Mouse (Mus musculus) liver, embryonic 16.5 days (tissue): ENCODE results near the gene Unc119b. TPM values are rescaled to one million over a fixed set of nuclear protein-coding genes. Genes with fewer than 3 reads are reported as not detected.

Experiments
- ATAC-seq: fragments of 200-750 bp; cut with Nextera tagmentation; 2 replicates; pipeline ENCODE4 v1.8.0; 2017; ENCODE audit warnings: low read depth, mild to moderate bottlenecking, moderate number of reproducible peaks, moderate library complexity
- H3K27ac ChIP-seq: fragments of 300-500 bp; sonication (generic); 2 replicates; pipeline ENCODE4 v1.5.1; 2014; ENCODE audit warnings: mild to moderate bottlenecking, low read length
- H3K27me3 ChIP-seq: fragments of 300-500 bp; sonication (generic); 2 replicates; pipeline ENCODE4 v1.6.1; 2014; ENCODE audit warnings: low read depth, low read length, mixed read lengths; ENCODE audit not compliant: control insufficient read depth, insufficient read depth
- H3K36me3 ChIP-seq: fragments of 300-500 bp; sonication (generic); 2 replicates; pipeline ENCODE4 v1.6.1; 2014; ENCODE audit warnings: mild to moderate bottlenecking; ENCODE audit not compliant: control insufficient read depth, insufficient read depth
- H3K4me1 ChIP-seq: fragments of 300-500 bp; sonication (generic); 2 replicates; pipeline ENCODE4 v1.6.1; 2014; ENCODE audit warnings: low read depth, low read length, mixed read lengths; ENCODE audit not compliant: control insufficient read depth
- H3K4me2 ChIP-seq: fragments of 300-500 bp; sonication (generic); 2 replicates; pipeline ENCODE4 v1.6.1; 2014; ENCODE audit warnings: low read depth, low read length, mixed read lengths
- H3K4me3 ChIP-seq: fragments of 300-500 bp; sonication (generic); 2 replicates; pipeline ENCODE4 v1.5.1; 2014; ENCODE audit warnings: low read depth, mild to moderate bottlenecking, low read length
- H3K9ac ChIP-seq: fragments of 300-500 bp; sonication (generic); 2 replicates; pipeline ENCODE4 v1.6.1; 2014; ENCODE audit warnings: low read depth, low read length
- H3K9me3 ChIP-seq: fragments of 300-500 bp; sonication (generic); replicated peaks from 2 replicates; pipeline ENCODE4 v1.6.1; 2016; ENCODE audit warnings: low read length; ENCODE audit not compliant: control insufficient read depth
- WGBS: fragments of 180-500 bp; shearing (Covaris S2); extraction: QIAGEN DNeasy Blood & Tissue Kit; methylation state at CpG from one replicate; pipeline ENCODE4 v1.1.7; 2014; ENCODE audit not compliant: insufficient replicate concordance; 5-methylcytosine and 5-hydroxymethylcytosine counted together
- polyA plus RNA-seq: library from polyadenylated mRNA; unstranded; fragments of >200 nt; fragmentation: Nextera tagmentation; extraction: Ambion mirVana; gene quantifications from 2 replicates; pipeline ENCODE4 v1.2.1, GENCODE M21; 2015

Gene Unc119b
- polyA plus RNA-seq, 1 experiment from 2014 or later, result 8.1 TPM

DNA sequence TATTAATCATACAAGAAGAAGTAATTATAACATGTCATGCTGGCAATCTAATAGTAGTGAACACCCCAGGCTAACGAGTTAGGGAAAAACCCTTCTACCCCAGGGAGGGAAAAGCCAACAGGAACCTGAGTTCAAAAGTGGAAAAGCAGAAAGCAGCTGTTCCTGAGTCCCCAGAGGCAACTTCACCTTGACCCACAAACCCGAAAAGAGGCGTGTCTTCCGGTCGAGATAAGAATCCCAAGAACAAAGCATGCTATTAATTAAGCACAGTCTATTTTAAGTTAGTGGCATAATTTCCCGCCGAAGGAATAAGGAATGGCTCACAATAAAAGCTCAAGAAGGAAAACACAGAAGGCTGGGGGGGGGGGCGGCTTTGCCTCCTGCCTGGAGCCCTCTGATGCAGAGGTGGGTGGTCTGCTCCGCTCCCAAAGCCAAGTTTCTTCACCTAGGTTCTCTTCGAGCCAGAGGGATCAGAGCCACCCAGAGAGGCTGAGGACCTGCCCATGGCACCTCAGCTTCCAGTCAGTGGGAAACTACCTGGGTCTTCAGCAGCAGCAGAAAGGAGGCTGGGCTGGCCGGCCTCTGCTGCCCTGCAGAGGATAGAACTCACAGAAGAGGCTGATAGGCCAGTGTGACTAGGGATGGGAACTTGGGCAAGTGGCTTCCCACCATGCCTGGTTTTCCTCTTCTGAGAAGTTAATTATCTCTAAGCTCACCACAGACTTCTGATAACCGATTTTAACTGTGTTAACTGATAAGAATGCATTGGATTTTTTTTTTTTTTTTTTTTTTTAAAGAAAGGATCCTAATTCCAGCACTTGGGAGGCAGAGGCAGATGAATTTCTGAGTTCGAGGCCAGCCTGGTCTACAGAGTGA, 26.5 kb upstream of the Unc119b start:
- no peaks in the 10 kb centered on the region for H3K36me3 ChIP-seq
- no peak overlapping the region for H3K4me3 ChIP-seq
- no peak for ATAC-seq
- no peak overlapping the region for H3K9ac ChIP-seq
- no peaks in the 10 kb centered on the region for H3K27me3 ChIP-seq
- 22% methylated on average over 13 of the region's 13 CpGs for WGBS
- H3K27ac ChIP-seq, result no peak overlapping the region
- H3K4me2 ChIP-seq, result peak overlapping the region; percentile 5; the same call in 1 of the 2 replicates
- H3K9me3 ChIP-seq, result no peaks in the 10 kb centered on the region
- H3K4me1 ChIP-seq, result peaks cover 30% of the 10 kb centered on the region

DNA sequence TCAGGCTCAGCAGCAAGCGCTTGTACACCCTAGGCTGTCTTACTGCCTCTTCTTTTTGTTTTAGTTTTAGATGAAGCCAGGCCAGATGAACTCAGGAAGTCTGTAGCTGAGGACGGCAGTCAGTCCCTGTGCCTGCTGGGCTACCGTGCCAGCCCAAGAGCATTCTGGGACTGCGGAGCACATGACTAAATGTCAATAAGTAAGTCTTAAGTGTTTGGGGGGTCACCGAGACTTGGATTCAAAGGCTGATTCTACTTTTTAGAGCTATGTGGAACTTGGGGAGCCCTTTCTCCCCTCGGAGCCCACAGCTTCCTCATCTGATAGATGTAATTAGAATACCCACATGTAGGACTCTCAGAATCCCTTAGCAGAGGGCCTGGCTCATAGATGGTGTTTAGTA, 25.9 kb upstream of the Unc119b start:
- Histone ChIP-seq H3K4me2 (no peak overlapping the region), H3K27me3 (no peaks in the 10 kb centered on the region), H3K4me1 (peaks cover 36% of the 10 kb centered on the region), H3K9me3 (no peaks in the 10 kb centered on the region), H3K27ac (no peak overlapping the region), H3K9ac (no peak overlapping the region), H3K36me3 (no peaks in the 10 kb centered on the region), H3K4me3 (no peak overlapping the region)
- 49% methylated on average over 6 of the region's 6 CpGs for WGBS
- ATAC-seq, result no peak

DNA sequence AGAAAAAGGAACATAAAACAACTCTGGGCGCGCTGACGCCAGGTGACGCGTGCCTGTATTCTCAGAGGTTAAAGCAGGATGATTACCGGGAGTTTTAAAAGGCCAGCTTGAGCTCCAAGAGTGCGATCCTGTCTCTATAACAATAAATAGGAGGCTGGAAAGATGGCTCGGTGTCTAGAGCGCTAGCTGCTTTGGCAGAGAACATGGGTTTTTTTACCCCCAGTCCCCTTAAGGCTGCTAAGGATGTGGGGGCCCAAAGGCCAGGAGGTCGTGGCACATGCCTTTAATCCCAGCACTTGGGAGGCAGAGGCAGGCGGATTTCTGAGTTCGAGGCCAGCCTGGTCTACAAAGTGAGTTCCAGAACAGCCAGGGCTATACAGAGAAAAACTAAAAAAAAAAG, 24.4 kb upstream of the Unc119b start:
- H3K4me1 ChIP-seq, result peaks cover 49% of the 10 kb centered on the region
- peak overlapping the region; percentile 87 for H3K4me2 ChIP-seq
- H3K9ac ChIP-seq, result peak overlapping the region; percentile 76
- peak overlapping the region; percentile 79 for H3K4me3 ChIP-seq
- WGBS, result 41% methylated on average over 12 of the region's 12 CpGs
- H3K27me3 ChIP-seq, result no peaks in the 10 kb centered on the region
- H3K9me3 ChIP-seq, result no peaks in the 10 kb centered on the region
- H3K27ac ChIP-seq, result peak overlapping the region; percentile 91
- no peaks in the 10 kb centered on the region for H3K36me3 ChIP-seq
- ATAC-seq, result no peak

DNA sequence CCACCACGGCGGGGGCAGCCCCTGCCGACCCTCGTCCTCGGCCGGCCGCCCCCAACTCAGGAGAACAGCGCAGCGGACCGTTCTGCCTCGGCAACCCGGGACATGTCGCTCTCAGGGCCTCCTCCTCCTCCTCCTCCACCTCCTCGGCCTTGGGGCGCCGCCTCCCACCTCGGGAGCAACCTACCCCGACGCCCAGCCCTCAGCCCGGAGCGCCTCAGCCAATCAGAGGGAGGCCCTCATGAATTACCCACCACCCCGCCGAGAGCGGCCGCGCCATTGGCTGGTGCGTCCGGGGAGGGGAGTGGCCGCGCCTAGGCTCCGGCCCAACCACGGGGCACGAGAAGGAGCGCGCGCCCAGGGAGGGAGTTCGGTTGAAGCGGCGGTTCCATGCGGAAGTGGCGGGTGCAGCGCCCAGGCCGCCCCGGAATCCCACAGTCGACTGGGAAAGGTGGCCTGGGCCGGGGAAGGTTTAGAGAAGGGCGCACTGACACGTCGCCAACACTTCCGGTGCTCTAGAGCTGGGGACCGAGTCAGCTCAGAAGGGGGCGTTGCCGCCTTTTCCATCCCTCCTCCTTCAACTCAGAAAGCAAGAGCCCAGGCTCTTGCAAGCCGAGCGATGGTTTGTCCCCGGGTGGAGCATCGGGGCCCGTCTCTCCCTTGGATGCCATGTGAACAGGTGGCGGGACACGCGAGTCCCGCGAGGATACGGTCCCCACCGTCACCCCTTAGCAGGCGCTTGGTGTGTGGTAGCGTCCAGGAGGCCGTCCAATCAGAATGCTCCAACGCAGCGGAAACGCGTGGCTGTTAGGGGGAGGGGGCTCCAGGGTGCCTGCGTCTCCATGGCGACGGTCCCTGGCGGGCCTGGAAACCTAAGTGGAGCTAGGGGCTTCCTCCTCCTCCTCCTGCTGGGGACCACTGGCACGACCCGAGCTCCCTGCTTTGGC, 23.5 kb upstream of the Unc119b start, which contains the start of gene Mlec:
Mlec (minus strand) TSS at position 140 of the 944 bp plus-strand sequence.
- 0% methylated on average over 66 of the region's 78 CpGs for WGBS
- H3K9me3 ChIP-seq, result no peaks in the 10 kb centered on the region
- H3K4me3 ChIP-seq, result peak within 1 kb of the TSS; percentile 79
- peak within 1 kb of the TSS; percentile 93 for H3K4me2 ChIP-seq
- H3K36me3 ChIP-seq, result no peaks in the 10 kb centered on the region
- ATAC-seq, result peak; percentile 98
- no peaks in the 10 kb centered on the region for H3K27me3 ChIP-seq
- H3K27ac ChIP-seq, result peak within 1 kb of the TSS; percentile 91
- peak within 1 kb of the TSS; percentile 88 for H3K9ac ChIP-seq
- H3K4me1 ChIP-seq, result peaks cover 52% of the 10 kb centered on the region

DNA sequence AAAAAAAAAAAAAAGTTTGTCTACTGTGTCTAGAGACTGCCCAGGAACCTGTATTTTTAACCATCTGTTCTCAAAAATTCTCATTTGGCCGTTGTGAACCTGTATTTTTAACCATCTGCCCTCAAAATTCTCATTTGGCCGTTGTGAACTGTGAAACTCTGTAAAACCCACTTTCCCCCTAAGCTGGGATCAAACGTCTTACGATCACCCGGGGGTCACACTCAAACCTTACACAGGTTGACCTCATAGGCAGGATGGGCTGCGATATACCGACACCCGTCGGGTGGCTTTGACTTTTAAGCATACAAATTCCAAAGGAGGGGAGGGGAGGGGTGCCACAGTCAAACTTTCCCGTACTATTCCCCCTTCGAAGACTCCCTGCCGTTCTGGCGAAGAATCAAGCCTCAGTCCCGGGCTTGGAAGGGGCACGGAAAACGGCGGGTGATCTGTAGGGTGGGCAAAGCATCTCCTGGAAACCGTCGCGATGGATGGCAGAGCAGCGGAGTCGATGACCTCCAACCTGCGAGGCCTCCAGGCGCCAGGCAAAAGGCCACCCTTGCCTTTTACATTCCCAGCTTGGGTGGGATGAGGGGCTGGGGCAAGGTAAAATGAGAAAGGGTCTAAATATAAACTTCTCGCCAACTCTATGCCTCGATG, 22.3 kb upstream of the Unc119b start:
- H3K9me3 ChIP-seq, result no peaks in the 10 kb centered on the region
- WGBS, result under 1% methylated on average over 26 of the region's 26 CpGs
- peak overlapping the region; percentile 93 for H3K4me2 ChIP-seq
- H3K9ac ChIP-seq, result peak overlapping the region; percentile 88
- peak overlapping the region; percentile 76 for H3K27ac ChIP-seq
- no peaks in the 10 kb centered on the region for H3K36me3 ChIP-seq
- peak overlapping the region; percentile 79 for H3K4me3 ChIP-seq
- H3K27me3 ChIP-seq, result no peaks in the 10 kb centered on the region
- H3K4me1 ChIP-seq, result peaks cover 60% of the 10 kb centered on the region
- ATAC-seq, result no peak

DNA sequence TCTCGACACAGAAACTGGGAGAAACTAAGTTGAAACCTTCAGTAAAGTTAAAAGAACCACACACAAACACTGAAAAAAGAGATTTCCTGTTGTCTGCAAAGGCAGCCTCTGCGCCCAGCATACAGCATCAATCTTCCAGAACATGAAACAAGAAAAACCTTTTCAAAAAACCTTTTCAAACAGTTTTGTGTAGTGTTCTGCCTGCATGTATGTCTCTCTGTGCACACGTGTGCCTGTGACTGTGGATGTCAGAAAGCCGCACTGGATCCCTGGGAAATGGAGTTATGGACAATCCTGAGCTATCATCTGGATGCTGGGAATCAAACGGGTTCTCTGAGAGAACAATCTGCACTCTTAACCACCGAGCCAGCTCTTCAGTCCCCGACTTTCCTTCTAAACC, 21.6 kb upstream of the Unc119b start:
- no peak for ATAC-seq
- H3K4me2 ChIP-seq, result peak overlapping the region; percentile 93
- H3K27ac ChIP-seq, result peak overlapping the region; percentile 1; the same call in 1 of the 2 replicates
- no peaks in the 10 kb centered on the region for H3K36me3 ChIP-seq
- H3K4me1 ChIP-seq, result peaks cover 58% of the 10 kb centered on the region
- H3K9ac ChIP-seq, result peak overlapping the region; percentile 88; the same call in 1 of the 2 replicates
- H3K4me3 ChIP-seq, result peak overlapping the region; percentile 79
- 19% methylated on average over 7 of the region's 7 CpGs for WGBS
- no peaks in the 10 kb centered on the region for H3K27me3 ChIP-seq
- H3K9me3 ChIP-seq, result no peaks in the 10 kb centered on the region

DNA sequence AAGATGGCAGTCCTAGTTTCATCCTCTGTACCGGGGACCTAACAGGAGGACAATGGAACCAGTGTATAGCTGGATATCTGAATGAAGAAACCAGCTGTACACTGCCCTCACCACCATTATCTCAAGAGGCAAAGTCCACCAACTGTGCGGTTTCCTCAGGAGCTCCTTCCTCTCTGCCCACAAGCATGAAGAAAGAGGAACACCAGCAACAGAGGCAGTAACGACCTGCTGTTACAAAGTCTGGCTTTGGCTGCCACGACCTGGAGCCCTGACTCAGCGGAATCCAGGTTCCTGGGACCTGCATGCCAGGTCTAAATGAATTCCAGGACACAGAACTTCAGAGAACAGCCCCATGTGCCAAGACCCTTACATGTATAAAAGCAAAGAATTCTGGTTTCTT, 21.1 kb upstream of the Unc119b start:
- peak overlapping the region; percentile 34 for H3K27ac ChIP-seq

DNA sequence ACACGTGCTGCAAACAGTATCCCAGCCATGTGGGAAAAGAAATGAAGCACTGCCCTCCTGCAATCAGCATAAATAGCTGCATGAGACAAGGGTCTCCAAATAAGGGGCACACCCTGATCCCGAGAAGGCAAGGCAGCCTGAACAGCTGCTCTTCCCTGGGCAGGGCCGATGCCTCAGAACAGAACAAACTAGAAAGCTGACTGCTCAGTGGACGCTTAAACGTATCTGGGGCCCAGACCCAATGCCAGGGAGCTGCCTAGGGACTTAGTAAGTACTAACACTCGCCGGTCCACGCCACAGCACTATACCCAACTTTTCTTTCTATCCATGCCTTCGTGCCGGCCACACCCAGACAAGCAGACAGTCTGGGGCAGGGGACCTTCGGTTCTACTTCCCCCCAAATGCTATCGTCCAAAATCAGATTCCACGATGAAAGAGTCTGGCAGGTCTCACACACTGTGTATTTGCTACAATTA, 20.4 kb upstream of the Unc119b start:
- Histone ChIP-seq H3K4me1 (peaks cover 49% of the 10 kb centered on the region), H3K27ac (peak overlapping the region; percentile 34; the same call in 1 of the 2 replicates), H3K36me3 (peaks cover 7% of the 10 kb centered on the region), H3K9ac (peak overlapping the region; percentile 37; the same call in 1 of the 2 replicates), H3K4me3 (peak overlapping the region; percentile 79), H3K9me3 (no peaks in the 10 kb centered on the region), H3K4me2 (peak overlapping the region; percentile 93), H3K27me3 (no peaks in the 10 kb centered on the region)
- no peak for ATAC-seq
- 30% methylated on average over 13 of the region's 13 CpGs for WGBS

More for the DNA sequence above, 21.1 kb upstream of the Unc119b start:
- H3K4me1 ChIP-seq, result peaks cover 53% of the 10 kb centered on the region
- H3K36me3 ChIP-seq, result peaks cover under 1% of the 10 kb centered on the region; the same call in 1 of the 2 replicates
- no peak for ATAC-seq
- H3K9ac ChIP-seq, result no peak overlapping the region
- no peaks in the 10 kb centered on the region for H3K9me3 ChIP-seq
- peak overlapping the region; percentile 93 for H3K4me2 ChIP-seq
- peak overlapping the region; percentile 79 for H3K4me3 ChIP-seq
- WGBS, result 5% methylated on average over 5 of the region's 5 CpGs
- no peaks in the 10 kb centered on the region for H3K27me3 ChIP-seq
